Mouse (Mus musculus): ENCODE data around the gene Chat.

DNA sequence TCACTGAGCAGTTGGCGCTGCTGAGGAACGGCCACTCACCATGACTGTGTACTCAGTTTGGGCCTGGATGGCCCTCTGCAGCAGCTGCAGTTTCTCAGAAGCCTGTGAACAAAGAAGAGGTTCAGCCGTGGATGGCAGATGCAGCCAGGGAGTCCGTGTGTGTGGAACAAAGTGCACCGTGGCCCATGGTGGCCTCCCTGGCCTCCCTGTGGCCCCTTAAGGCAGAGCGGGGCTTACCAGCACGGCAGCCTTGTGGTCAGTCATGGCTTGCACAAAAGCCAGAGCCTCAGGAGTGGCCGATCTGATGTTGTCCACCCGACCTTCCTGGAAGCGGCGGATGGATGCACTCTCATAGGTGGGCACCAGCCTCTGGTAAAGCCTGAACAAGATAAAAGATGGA is 47.0 kb downstream of the Chat start:
- TF ChIP-seq TAL1 (IDR thresholded peaks at IDR 0.05; ENCODE audit: low read length) (no peak), GATA1 (IDR thresholded peaks at IDR 0.05; ENCODE audit: low read length) (no peak)
